Mouse (Mus musculus): ENCODE measurements around the gene Fut8. TPM values are rescaled to one million over a fixed set of nuclear protein-coding genes. Genes with fewer than 3 reads are reported as not detected.
A peak's percentile ranks its signal among the peaks of the same experiment; 100 is the strongest.

Gene Fut8
- polyA plus RNA-seq, 1 experiment from 2014 or later = 29.6 TPM

DNA sequence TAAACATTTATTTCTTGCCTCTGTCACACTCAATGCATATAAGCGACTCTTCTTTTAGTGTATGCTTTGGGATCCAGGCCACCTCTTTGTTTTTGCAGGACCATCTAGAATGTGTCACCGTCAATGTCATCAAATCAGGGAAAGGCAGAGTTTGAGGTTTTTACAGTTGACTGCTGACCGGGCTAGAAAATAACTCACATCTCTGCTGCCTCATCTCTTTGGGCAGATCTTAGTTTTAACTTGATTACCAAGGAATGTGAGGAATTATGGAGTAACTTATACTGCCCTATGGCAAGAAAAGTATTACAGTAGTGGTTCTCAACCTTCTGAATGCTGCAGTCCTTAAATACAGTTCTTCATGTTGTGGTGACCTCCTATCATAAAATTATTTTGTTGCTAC is 12.2 kb upstream of the Fut8 start:
- H3K4me3 ChIP-seq (replicated peaks; ENCODE audit: low read depth, low read length) = no peak overlapping the region

GRCm38 (mm10) chr12:77235958-77236357 is 2.0 kb upstream of the Fut8 start:
- no peak for TF ChIP-seq CTCF (IDR thresholded peaks at IDR 0.05; ENCODE audit: low read depth)
- no peaks in the 10 kb centered on the region for H3K9me3 ChIP-seq (replicated peaks; ENCODE audit: low read length)
- H3K27ac ChIP-seq = no peak overlapping the region
- H3K9ac ChIP-seq (ENCODE audit: low read depth, low read length) = no peak overlapping the region
- ATAC-seq (replicated peaks; ENCODE audit: low FRiP score, low read depth) (no peak), DNase-seq (ENCODE audit: low spot score) (no peak)
- 0 out of 2 replicates have a peak, but pooled peaks cover 3% of the 10 kb centered on the region for H3K4me1 ChIP-seq (replicated peaks; ENCODE audit: insufficient read depth, low read length)
- WGBS = 68% methylated on average over 4 of the region's 4 CpGs
- no peaks in the 10 kb centered on the region for H3K36me3 ChIP-seq (ENCODE audit: insufficient read depth, low read length)
- no peak overlapping the region for H3K4me2 ChIP-seq (ENCODE audit: low read length)
- H3K4me3 ChIP-seq (replicated peaks; ENCODE audit: low read depth, low read length) = no peak overlapping the region
- H3K27me3 ChIP-seq (ENCODE audit: insufficient read depth, low read length) = no peaks in the 10 kb centered on the region

More for the DNA sequence above, 12.2 kb upstream of the Fut8 start:
- Histone ChIP-seq H3K9ac (ENCODE audit: low read depth, low read length) (no peak overlapping the region), H3K36me3 (ENCODE audit: insufficient read depth, low read length) (no peaks in the 10 kb centered on the region), H3K4me2 (ENCODE audit: low read length) (no peak overlapping the region), H3K4me1 (replicated peaks; ENCODE audit: insufficient read depth, low read length) (no peaks in the 10 kb centered on the region), H3K27me3 (ENCODE audit: insufficient read depth, low read length) (no peaks in the 10 kb centered on the region), H3K9me3 (replicated peaks; ENCODE audit: low read length) (no peaks in the 10 kb centered on the region), H3K27ac (no peak overlapping the region)
- no peak for ATAC-seq (replicated peaks; ENCODE audit: low FRiP score, low read depth)
- DNase-seq (ENCODE audit: low spot score) = no peak
- no peak for TF ChIP-seq CTCF (IDR thresholded peaks at IDR 0.05; ENCODE audit: low read depth)
- WGBS = 54% methylated on average over 3 of the region's 3 CpGs

GRCm38 (mm10) chr12:77238531-77239389 is 835 bp downstream of the Fut8 start:
- ATAC-seq (replicated peaks; ENCODE audit: low FRiP score, low read depth) = peak; percentile 97
- peak overlapping the region; percentile 92 for H3K27ac ChIP-seq
- under 1% methylated on average over 96 of the region's 120 CpGs for WGBS

GRCm38 (mm10) chr12:77239390-77240061 is 1.6 kb downstream of the Fut8 start:
- WGBS = 2% methylated on average over 28 of the region's 29 CpGs
- peak; percentile 12 for DNase-seq (ENCODE audit: low spot score)
- H3K4me1 ChIP-seq (replicated peaks; ENCODE audit: insufficient read depth, low read length) = 0 out of 2 replicates have a peak, but pooled peaks cover 3% of the 10 kb centered on the region
- TF ChIP-seq CTCF (IDR thresholded peaks at IDR 0.05; ENCODE audit: low read depth) = no peak
- H3K27ac ChIP-seq = peak overlapping the region; percentile 92
- ATAC-seq (replicated peaks; ENCODE audit: low FRiP score, low read depth) = no peak; the same call in 1 of the 2 replicates
- H3K27me3 ChIP-seq (ENCODE audit: insufficient read depth, low read length) = no peaks in the 10 kb centered on the region
- peak overlapping the region; percentile 82 for H3K4me3 ChIP-seq (replicated peaks; ENCODE audit: low read depth, low read length)
- no peaks in the 10 kb centered on the region for H3K9me3 ChIP-seq (replicated peaks; ENCODE audit: low read length)
- H3K36me3 ChIP-seq (ENCODE audit: insufficient read depth, low read length) = no peaks in the 10 kb centered on the region
- H3K9ac ChIP-seq (ENCODE audit: low read depth, low read length) = peak overlapping the region; percentile 76
- H3K4me2 ChIP-seq (ENCODE audit: low read length) = peak overlapping the region; percentile 95

More at GRCm38 (mm10) chr12:77238531-77239389, 835 bp downstream of the Fut8 start:
- TF ChIP-seq CTCF (IDR thresholded peaks at IDR 0.05; ENCODE audit: low read depth) = peak; percentile 32; the same call in 1 of the 2 replicates
- Histone ChIP-seq H3K4me1 (replicated peaks; ENCODE audit: insufficient read depth, low read length) (0 out of 2 replicates have a peak, but pooled peaks cover 3% of the 10 kb centered on the region), H3K36me3 (ENCODE audit: insufficient read depth, low read length) (no peaks in the 10 kb centered on the region), H3K4me2 (ENCODE audit: low read length) (peak overlapping the region; percentile 95), H3K9me3 (replicated peaks; ENCODE audit: low read length) (no peaks in the 10 kb centered on the region), H3K27me3 (ENCODE audit: insufficient read depth, low read length) (no peaks in the 10 kb centered on the region), H3K4me3 (replicated peaks; ENCODE audit: low read depth, low read length) (peak overlapping the region; percentile 82), H3K9ac (ENCODE audit: low read depth, low read length) (peak overlapping the region; percentile 76)
- DNase-seq (ENCODE audit: low spot score) = peak; percentile 95

GRCm38 (mm10) chr12:77240372-77240771 is 2.4 kb downstream of the Fut8 start:
- Histone ChIP-seq H3K9me3 (replicated peaks; ENCODE audit: low read length) (no peaks in the 10 kb centered on the region), H3K9ac (ENCODE audit: low read depth, low read length) (no peak overlapping the region), H3K4me2 (ENCODE audit: low read length) (0 out of 2 replicates have a peak overlapping the region, but pooled peaks have one; percentile 18), H3K4me1 (replicated peaks; ENCODE audit: insufficient read depth, low read length) (0 out of 2 replicates have a peak, but pooled peaks cover 3% of the 10 kb centered on the region), H3K27ac (no peak overlapping the region), H3K36me3 (ENCODE audit: insufficient read depth, low read length) (no peaks in the 10 kb centered on the region), H3K4me3 (replicated peaks; ENCODE audit: low read depth, low read length) (peak overlapping the region; percentile 82; the same call in 1 of the 2 replicates), H3K27me3 (ENCODE audit: insufficient read depth, low read length) (no peaks in the 10 kb centered on the region)
- DNase-seq (ENCODE audit: low spot score) (no peak), ATAC-seq (replicated peaks; ENCODE audit: low FRiP score, low read depth) (no peak)
- WGBS = 56% methylated on average over 6 of the region's 6 CpGs
- TF ChIP-seq CTCF (IDR thresholded peaks at IDR 0.05; ENCODE audit: low read depth) = no peak

DNA sequence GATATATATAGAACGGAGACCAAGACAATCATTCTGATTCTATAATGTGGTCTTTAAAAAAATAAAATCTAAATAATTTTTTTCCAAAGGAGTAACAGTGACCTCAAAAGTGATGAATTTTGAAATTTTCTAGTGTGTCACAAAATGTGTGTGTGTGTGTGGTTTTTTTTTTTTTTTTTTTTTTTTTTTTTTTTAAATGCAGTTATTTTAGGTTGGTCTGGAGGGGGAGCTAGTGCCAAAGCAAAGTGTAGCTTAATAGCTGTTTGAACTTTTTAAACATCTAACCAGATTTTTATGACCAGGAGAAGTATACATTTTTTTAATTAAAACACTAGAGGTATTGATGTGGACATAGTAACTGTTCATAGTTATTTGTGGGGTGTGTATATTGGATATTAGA is 2.9 kb downstream of the Fut8 start:
- Histone ChIP-seq H3K4me2 (ENCODE audit: low read length) (no peak overlapping the region), H3K36me3 (ENCODE audit: insufficient read depth, low read length) (no peaks in the 10 kb centered on the region), H3K4me3 (replicated peaks; ENCODE audit: low read depth, low read length) (no peak overlapping the region), H3K27ac (no peak overlapping the region), H3K27me3 (ENCODE audit: insufficient read depth, low read length) (no peaks in the 10 kb centered on the region), H3K9ac (ENCODE audit: low read depth, low read length) (no peak overlapping the region), H3K4me1 (replicated peaks; ENCODE audit: insufficient read depth, low read length) (0 out of 2 replicates have a peak, but pooled peaks cover 3% of the 10 kb centered on the region), H3K9me3 (replicated peaks; ENCODE audit: low read length) (no peaks in the 10 kb centered on the region)
- peak; percentile 79 for DNase-seq (ENCODE audit: low spot score)
- ATAC-seq (replicated peaks; ENCODE audit: low FRiP score, low read depth) = no peak
- TF ChIP-seq CTCF (IDR thresholded peaks at IDR 0.05; ENCODE audit: low read depth) = peak; percentile 55
- WGBS = 64% methylated on average over 1 of the region's 1 CpGs

Measured in kidney, postnatal 0 days (tissue).